Mouse (Mus musculus) kidney, postnatal 36 days (tissue): ENCODE measurements around the gene Syne2.

Experiments
- DNase-seq, 2 experiments: peaks; one replicate each; pipeline ENCODE4 v3.0.0; 2021 to 2022; ENCODE audit warnings: mixed read lengths in 2 of 2

Gene Syne2

GRCm38 (mm10) chr12:76054653-76055052, 236.7 kb downstream of the Syne2 start:
- peak; percentile 56 to 57 for DNase-seq

GRCm38 (mm10) chr12:76063001-76063400, 245.1 kb downstream of the Syne2 start:
- no peak for DNase-seq

DNA sequence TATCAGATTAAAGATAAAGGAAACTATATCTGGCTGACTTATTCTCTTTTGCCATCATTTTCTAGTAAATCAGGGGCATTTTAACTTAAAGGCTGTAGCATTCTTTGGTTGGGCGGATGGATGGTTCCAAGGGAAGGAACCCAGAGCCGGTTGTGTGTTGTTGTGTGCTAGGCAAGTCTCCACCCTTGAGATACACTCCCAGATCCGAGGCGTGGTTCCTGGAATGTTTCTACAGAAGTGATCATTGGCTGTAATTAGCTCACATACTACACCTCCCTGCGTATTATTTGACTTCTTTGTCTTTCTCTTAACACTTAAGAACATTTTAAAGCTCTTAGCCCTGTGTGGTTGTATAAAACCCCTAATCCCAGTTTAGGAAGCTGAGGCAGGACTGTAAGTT, 252.5 kb downstream of the Syne2 start:
- no peak for DNase-seq

DNA sequence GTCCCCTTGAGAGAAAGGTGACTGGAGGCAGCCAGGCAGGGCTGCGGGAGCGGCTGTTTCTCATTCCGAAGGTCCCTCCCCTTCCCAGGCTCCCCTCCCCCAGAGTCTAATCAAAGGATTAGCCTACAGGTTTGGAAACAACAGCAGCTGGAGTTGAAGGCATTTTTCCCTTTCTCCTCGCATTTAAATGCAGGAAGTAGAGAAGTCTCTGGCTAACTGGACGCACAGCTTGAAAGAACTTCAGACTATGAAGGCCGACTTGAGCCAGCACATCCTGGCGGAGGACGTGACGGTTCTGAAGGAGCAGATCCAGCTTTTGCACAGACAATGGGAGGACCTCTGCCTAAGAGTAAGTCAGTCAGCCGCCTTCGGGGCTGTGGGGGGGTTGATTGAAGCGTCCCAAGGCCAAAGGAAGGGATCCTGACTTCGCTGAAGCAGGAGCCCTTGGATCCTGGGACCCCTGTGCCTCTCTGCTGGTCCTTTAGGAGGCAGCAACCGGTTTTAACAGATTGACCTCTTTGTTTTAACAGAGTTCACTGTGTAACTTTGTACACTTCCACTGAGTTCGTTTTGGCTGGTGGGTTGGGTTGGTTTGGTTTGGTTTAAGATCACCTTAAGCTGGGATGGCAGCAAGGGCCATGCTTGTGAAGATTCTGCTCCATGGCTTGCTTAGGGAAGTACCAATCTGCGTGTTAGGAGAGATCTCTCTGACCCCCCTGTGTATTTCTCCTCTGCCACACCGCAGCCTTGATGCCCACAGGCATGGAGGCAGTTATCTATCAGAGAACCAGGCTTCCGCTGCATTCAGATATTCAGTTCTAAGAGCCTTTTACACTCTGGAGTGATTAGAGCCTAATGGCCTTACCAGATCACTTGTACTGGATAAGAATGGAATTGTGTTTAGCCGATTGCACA, 254.3 kb downstream of the Syne2 start:
- DNase-seq = peak in 1 of 2 experiments; percentile 18

DNA sequence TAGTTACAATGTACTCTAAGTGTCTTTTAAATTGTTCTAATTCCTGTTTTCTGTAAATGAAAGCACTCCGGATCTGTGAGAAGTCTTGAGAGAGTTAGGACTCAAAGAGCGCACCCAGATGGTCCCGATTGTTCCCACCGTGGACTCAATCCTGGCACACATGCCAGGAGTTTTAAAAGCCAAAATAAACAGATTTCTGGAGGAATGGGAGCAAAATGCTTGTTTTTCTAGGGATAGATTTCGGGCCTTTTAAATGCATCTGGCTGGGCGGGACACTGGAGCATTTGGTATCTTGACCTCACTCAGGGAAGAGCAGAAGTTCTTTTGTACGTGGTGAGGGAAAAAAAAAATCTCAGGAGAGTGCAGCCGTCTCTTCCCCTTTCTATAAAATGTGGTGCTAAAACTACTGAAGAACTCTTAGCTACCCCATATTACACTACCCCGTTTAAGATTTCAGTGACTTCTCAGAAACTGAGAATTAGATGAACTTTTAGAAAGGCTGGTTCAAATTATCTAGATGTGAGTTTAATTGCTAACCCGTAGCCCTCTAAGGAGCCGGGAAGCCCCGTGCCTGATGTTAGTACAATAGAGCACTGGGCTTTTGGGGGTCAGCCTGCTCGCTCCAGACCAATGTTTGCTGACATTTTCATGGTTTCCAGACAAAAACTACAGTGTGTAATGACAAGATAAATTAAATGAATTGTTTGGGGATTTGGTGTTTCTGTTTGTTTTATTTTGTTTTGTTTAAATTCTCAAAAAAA, 255.3 kb downstream of the Syne2 start:
- DNase-seq = no peak

DNA sequence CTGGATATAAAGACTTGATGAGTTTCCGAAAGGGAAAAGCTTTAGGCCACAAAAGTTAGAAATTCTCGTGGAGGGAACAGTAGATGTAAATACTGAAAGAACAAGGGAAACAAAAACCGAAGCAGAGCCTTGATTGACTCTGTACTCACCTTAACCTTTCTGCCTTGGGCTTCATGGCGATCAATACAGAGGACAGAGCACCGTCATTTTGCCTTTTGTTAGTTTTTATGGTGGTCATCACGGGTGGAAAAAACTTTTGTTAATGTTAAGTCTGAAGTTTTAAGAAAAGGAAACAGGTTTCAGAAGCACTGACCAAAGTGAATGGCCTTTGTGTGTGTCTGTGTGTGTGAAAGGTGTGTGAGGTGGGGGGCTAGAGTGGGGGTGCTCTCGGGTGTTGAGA, 256.0 kb downstream of the Syne2 start:
- no peak for DNase-seq

GRCm38 (mm10) chr12:76080876-76081556, 263.1 kb downstream of the Syne2 start:
- peak in 1 of 2 experiments; percentile 21 for DNase-seq

GRCm38 (mm10) chr12:76081557-76082211, 263.8 kb downstream of the Syne2 start:
- no peak for DNase-seq

DNA sequence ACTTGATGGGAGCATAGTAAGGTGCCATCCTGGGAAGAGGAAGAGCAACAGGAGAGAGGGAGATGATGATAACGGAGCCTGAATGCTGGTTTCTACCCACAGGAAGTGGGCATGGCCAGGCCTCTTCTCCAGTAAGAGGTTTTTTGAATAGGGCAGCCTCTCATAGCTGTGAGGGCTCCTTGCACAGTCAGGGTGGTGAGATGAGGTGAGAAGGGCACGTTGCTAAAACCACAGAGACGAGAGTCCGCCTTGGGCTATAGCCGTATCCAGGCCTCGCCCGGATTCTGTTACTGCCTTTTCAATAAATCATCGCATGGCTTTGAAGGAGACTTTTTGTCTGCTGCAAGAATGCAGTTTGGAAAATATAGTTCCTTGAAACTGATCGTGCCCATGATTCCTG, 267.1 kb downstream of the Syne2 start:
- no peak for DNase-seq

GRCm38 (mm10) chr12:76085956-76086905, 268.3 kb downstream of the Syne2 start:
- DNase-seq = peak; percentile 49

DNA sequence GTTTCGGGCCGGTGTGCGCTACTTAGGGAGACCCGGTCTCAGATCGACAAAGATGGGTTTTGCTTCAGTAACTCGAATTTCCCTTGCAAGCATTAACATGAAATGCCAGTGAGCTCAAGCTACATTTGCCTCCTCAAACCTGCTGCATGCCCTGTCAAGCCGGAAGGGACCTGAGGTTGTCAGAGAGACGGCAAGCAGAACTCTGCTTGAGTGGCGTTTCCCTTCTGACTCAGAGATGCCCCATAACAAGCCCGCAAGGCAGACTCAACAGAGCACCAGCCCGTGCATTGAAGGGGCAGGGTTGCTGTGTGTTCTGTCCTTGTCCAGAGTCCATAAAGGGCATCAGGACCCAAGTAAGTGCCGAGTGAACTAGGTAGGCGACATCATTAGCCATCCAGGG, 269.1 kb downstream of the Syne2 start:
- DNase-seq = no peak

- no peak for DNase-seq
Measured at GRCm38 (mm10) chr12:76092789-76093466, 275.0 kb downstream of the Syne2 start.

DNA sequence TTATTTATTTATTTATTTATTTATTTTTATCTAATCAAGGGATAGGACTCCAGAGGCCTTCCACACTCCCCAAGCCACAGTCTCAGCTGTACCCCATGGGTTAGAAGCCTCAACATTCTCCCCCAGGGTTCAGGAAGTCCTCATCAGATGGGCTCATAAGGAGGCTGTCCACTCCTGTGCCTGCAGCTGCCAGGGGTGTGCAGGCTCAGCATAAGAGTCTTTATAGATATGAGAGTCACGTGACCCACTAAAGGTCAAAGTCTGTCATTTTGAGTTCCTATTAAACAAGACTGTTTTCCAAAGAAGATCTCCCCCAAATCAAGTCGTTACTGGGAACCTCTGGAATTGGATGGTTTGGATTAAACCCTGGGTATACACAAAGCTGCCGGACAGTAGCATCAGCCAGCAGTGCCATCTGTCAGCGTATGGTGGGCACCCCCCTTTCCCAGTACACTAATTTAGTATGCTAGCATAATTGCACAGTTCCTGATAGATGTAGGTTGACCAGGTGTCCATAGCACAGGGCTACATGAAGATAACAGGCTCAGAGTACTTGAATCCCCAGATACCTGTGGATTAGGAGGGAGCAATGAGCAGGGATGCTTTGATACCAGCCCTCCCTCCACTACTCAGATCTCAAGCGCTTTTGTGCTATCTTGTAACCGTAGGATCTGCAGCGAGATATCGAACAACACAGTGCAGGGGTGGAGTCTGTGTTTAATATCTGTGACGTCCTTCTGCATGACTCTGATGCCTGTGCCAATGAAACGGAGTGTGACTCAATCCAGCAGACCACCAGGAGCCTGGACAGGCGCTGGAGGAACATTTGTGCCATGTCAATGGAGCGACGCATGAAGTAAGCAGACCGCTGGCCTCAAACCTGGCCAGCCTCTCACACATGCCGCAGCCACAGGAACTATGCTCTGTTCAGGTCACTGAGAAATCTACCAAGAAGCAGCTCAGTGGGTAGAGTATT, 276.0 kb downstream of the Syne2 start:
- DNase-seq = no peak

- DNase-seq = peak; percentile 21 to 38
Measured at GRCm38 (mm10) chr12:76095117-76096035, 277.4 kb downstream of the Syne2 start.

DNA sequence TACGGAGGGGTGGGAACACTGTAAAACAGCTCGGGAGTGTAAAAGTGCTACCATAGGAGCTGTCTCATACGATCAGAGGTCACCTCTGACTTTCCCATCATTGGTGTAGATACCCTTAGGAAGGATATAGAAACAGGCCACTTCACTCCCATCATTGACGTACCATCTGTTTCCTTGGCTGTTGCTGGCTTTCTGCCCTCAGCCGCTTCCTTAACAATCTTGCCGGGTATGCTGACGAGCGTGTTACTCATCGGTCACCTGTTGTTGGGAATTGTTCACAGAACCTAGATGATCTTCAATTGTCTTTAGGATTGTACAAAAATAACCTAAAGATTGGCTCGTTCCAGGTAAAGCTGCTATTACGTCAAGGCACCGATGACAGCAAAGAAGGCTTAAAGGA, 284.7 kb downstream of the Syne2 start:
- DNase-seq = no peak

- no peak for DNase-seq
Measured at GRCm38 (mm10) chr12:76104596-76105351, 286.8 kb downstream of the Syne2 start.

DNA sequence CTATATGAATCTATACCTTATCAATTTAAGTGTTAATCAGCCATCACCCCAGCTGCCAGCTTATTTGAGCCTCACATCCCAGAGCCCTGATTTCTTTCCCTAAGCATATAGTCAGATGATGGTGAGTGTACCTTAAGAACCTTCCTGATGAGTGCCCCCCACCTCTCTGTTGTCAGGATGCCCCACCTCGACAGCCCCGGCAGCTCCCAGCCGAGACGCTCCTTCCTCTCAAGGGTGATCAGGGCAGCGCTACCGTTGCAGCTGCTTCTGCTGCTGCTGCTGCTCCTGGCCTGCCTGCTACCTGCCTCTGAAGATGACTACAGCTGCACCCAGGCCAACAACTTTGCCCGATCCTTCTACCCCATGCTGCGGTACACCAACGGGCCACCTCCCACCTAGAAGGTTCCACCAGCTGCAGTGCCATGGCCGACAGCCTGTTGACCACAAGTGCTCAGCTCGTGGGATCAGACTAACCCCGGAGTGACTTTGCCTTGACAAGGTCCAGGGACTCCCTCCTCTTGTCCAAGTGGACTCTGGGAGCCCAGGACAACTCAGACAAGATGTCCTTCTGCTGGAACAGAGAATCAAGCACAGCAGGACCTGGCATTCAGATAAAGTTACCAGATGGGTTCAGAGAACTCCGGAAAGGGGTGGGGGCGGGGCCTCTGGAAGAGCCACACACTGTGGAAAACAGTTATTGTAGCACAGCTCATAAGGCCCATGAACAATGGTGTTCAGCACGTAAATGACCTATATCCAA, 291.9 kb downstream of the Syne2 start:
- no peak for DNase-seq
